Mouse (Mus musculus): ENCODE data around the gene Gm20388. TPM values are rescaled to one million over a fixed set of nuclear protein-coding genes. Genes with fewer than 3 reads are reported as not detected.

Gm20388 gene
- total RNA-seq, 2 experiments from 2014 or later, result 2.4 to 2.6 TPM

DNA sequence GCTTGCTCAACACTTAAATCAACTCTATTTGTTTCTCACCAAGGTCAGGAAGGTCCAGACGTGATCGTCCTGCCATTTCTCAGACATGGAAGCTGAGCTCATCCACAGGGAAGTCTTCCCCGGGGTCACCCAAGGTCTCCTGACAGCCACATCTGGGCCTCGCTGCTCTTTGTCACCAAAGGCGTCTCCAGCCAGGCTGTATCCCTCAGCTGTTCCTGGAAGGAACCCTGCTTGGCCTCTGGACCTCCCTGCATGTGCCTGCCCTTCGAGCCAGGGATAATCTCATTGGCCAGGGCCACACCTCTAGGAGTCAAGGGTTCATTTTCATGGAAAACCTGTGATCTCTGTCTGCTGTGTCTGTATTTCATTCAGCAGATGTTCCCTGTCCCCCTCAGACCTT is 2168.5 kb downstream of the Gm20388 start:
- intact Hi-C loops (cut with DNase I), result no loop called here
- Histone ChIP-seq H3K4me3 (no peak overlapping the region), H3K27ac (no peak overlapping the region)
- no peak for TF ChIP-seq CTCF (IDR thresholded peaks at IDR 0.05)
- DNase-seq (ENCODE audit: extremely low spot score in 1 of 2, low spot score in 2 of 2), result no peak

DNA sequence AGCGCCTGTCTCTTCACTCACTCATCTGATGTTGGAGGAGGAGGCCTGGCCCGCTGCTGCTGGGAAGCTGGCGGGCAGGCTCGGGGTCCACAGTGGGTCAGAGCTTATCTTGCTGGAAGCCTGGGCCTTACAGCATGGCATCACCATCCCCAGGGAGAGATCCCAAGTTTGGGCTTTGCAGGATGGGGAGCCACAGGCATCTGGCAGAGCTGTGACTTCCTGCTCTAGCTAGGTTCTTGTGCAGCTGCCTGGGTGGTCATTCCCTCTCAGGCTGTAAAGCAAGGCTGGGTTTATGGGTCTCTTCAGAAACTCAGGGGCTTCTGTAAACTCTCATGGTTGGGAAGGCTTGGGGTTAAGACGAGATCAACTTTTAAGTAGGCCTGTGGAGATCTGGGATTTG is 2169.7 kb downstream of the Gm20388 start:
- no peak for DNase-seq (ENCODE audit: extremely low spot score in 1 of 2, low spot score in 2 of 2)
- H3K4me3 ChIP-seq, result no peak overlapping the region
- TF ChIP-seq CTCF (IDR thresholded peaks at IDR 0.05), result no peak
- intact Hi-C loops (cut with DNase I), result no loop called here
- H3K27ac ChIP-seq, result no peak overlapping the region

DNA sequence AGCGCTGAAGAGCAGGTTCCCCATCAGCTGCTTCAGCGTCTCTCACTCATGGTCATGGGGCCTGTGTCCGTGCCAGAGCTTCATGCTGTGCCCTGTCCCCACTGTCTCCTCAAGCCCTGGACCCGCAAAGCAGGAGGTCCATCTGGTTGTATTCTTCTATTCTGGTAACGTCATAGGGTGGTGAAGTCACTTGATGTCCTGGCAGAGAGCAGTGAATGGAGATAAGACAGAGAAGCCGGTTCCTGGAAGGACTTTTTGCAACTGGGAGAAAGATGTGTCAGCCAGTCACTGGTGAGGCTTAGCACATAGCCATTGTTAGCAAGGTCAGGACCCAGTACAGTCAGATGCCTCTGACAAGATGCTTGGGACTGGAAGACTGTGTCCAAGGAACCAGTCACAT is 2172.8 kb downstream of the Gm20388 start:
- intact Hi-C loops (cut with DNase I), result no loop called here
- no peak for DNase-seq (ENCODE audit: extremely low spot score in 1 of 2, low spot score in 2 of 2)
- no peak for TF ChIP-seq CTCF (IDR thresholded peaks at IDR 0.05)
- no peak overlapping the region for H3K4me3 ChIP-seq
- H3K27ac ChIP-seq, result no peak overlapping the region

DNA sequence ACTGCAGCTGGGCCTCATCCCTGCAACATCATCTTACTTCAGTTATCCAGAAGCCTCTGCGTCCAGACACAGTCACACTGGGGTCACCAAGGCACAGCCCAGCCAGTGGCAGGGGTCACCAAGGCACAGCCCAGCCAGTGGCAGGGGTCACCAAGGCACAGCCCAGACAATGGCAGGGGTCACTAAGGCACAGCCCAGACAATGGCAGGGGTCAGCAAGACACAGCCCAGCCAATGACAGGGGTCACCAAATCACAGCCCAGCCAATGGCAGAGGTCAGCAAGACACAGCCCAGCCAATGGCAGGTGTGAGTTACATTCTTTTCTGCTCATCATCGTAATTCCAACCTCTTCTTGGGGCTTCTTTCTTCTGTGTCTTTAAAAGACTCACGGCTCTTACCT is 2173.5 kb downstream of the Gm20388 start:
- Histone ChIP-seq H3K4me3 (no peak overlapping the region), H3K27ac (peak overlapping the region; percentile 57)
- no peak for TF ChIP-seq CTCF (IDR thresholded peaks at IDR 0.05)
- no peak for DNase-seq (ENCODE audit: extremely low spot score in 1 of 2, low spot score in 2 of 2)
- intact Hi-C loops (cut with DNase I), result loop anchor here (1.0 to 2.0 kb wide), 3 partner anchors 23 to 77 kb away; no protein-coding TSS in a partner anchor

DNA sequence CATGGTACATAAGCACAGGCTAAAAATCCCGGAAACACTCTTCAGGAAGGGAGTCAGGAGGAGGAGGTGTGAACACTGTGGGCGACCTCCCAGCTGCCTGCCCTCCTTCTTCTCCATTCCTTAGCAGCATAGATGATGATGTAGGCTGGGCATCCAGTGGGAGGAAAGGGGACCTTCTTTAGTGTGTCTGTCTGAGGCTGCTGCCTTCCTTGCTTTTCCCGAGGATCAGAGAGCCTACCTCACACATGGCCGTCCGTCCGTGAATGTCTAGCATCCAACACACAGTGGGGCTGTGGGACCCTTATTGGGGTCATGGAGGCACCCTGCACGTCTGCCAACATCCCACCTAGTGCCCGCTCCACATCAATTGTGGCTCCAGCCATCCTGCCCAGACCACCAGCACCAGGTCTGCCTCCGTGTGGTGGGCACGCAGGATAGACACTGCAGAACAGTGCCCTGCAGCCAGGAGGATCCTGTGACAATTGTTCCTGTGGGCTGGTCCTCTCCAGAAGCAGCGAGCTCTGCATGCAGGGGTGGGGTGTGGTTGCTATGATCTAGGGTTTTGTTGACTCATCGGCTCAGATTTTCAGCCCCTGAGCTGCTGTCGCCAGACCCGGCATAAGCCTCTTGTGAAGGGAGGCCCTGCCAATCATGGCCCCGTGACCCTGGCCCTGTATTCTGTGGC is 2174.2 kb downstream of the Gm20388 start:
- Histone ChIP-seq H3K27ac (peak overlapping the region; percentile 92), H3K4me3 (no peak overlapping the region)
- peak; percentile 60 to 71 for DNase-seq (ENCODE audit: extremely low spot score in 1 of 2, low spot score in 2 of 2)
- intact Hi-C loops (cut with DNase I), result loop anchor here (1.0 to 2.0 kb wide), 3 partner anchors 24 to 78 kb away; no protein-coding TSS in a partner anchor
- TF ChIP-seq CTCF (IDR thresholded peaks at IDR 0.05), result peak; percentile 41

DNA sequence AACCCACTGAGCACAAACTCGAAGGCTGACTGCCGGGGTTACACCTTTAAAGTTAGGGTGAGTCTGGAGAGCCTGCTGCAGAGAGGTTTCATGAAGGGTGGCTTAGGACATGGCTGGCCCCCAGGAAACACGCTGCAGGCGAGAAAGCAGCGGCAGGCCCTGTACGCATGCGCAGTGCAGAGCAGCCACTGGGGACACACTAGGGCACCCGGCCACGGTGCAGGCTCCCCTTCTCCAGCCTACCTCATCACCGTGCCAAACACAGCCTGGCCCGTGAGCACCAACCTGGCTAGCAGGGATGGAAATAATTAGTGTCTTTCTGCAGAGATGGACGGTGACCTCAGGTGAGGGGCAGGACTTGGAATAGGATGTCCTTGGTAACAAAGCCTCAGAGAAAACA is 2175.4 kb downstream of the Gm20388 start:
- no peak for DNase-seq (ENCODE audit: extremely low spot score in 1 of 2, low spot score in 2 of 2)
- TF ChIP-seq CTCF (IDR thresholded peaks at IDR 0.05), result no peak
- no peak overlapping the region for H3K4me3 ChIP-seq
- no peak overlapping the region; the same call in 1 of the 2 replicates for H3K27ac ChIP-seq
- intact Hi-C loops (cut with DNase I), result no loop called here

DNA sequence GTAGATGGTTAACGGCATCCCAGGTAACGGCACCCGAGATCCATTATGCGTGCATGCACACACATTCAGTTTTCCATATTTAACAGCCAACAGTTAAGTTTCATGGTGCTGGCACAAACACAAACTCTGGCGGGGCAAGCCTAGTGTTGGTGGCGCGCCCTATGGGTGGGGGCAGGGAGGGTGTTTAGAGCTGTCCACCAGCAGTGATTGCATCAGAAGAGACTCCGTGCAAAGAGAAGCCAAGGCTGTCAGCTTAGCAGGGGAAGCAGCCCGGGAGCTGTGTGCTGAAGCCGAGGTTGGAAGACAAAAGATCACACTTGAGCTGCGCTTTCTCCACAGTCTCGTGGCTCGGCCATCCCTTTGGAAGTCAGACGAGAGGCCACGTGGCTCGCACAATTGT is 2178.0 kb downstream of the Gm20388 start:
- Histone ChIP-seq H3K27ac (no peak overlapping the region), H3K4me3 (no peak overlapping the region)
- TF ChIP-seq CTCF (IDR thresholded peaks at IDR 0.05), result no peak
- no peak for DNase-seq (ENCODE audit: extremely low spot score in 1 of 2, low spot score in 2 of 2)
- intact Hi-C loops (cut with DNase I), result no loop called here

DNA sequence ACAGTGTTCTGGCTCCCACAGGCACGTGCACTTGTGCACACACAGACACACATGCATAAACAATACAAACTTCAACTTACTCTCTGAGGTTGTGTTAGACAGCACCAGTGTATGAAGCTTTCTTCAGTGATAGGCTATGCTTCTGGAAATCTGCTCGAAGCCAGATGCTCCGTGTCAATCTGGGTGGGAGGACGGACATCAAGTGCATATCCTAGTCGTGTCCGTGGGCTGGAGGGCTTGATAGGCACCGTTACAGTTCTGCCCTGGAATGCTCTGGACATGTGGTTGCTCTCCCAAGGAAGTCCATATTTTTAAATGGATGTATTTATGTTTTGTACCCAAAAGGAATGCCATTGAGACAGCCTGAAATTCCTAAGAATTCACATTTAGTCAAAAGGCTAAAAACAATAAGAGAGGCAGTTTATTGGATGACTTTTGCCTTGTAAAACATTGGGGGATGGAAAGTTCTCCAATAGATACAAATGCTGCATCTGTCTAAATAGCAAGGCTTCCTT is 2178.6 kb downstream of the Gm20388 start:
- no peak overlapping the region for H3K27ac ChIP-seq
- no peak for TF ChIP-seq CTCF (IDR thresholded peaks at IDR 0.05)
- intact Hi-C loops (cut with DNase I), result no loop called here
- H3K4me3 ChIP-seq, result no peak overlapping the region
- no peak for DNase-seq (ENCODE audit: extremely low spot score in 1 of 2, low spot score in 2 of 2)

DNA sequence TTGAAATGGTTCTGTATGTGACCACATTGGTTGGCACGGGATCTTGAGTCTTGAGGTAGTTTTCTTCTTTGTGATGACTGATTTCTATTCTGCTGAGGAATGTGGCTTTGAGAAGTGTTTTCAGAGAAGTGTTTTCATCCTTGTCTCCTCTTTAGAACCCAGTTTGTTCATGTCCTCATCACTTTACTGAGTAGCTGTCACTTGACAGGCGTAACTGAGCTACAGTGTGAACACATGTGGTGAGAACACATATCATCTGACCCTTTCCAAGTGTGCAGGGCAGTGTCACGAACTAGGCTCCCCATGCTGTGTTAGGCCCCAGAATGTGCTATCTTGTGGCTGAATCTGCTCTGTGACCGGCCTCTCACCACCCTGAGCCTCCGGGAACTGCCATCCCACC is 2181.8 kb downstream of the Gm20388 start:
- intact Hi-C loops (cut with DNase I), result no loop called here
- H3K27ac ChIP-seq, result no peak overlapping the region
- H3K4me3 ChIP-seq, result no peak overlapping the region
- no peak for TF ChIP-seq CTCF (IDR thresholded peaks at IDR 0.05)
- DNase-seq (ENCODE audit: extremely low spot score in 1 of 2, low spot score in 2 of 2), result no peak

DNA sequence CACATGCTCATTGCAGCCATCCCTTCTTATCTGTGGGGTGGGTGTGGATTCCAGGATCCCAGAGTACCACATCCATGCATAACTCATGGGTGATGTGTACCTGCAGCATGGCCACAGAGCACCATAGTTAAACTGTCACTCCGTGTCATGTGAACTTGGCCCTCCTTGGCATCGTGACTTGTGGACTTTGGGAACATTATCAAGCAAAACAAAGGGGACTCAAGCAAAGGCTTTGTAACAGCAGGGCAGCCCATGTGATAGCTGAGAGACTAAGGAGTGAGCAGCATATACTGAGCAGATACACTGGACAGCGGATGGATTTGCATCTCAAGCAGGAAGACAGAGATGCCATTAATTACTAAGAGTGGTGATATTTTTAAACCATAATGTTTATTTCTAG is 2188.1 kb downstream of the Gm20388 start:
- no peak overlapping the region for H3K27ac ChIP-seq
- no peak for DNase-seq (ENCODE audit: extremely low spot score in 1 of 2, low spot score in 2 of 2)
- intact Hi-C loops (cut with DNase I), result no loop called here
- no peak overlapping the region for H3K4me3 ChIP-seq
- TF ChIP-seq CTCF (IDR thresholded peaks at IDR 0.05), result no peak

DNA sequence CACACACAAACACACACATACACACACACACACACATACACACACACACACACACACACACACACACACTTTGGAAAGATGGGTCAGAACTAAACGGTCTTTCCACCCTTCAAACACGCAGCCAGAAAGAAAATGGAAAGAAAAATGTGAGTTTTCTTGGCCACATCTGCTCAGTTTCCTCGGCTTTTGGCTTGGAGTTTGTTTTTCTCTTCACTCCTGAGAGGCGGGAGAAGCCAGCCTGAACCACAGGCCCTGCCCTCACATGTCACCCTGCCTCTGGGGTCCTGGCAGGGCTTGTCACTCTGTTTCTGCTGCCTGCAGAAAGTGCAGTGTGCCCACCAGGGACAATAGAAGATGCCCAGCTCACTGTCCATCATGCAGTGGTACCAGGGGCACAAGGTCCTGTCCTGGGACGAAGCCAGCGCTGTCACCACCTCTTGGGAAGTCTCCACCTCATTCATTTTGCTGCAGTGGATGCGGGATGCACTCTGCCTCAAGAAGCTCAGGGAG is 2189.1 kb downstream of the Gm20388 start:
- no peak overlapping the region for H3K27ac ChIP-seq
- no peak for TF ChIP-seq CTCF (IDR thresholded peaks at IDR 0.05)
- no peak overlapping the region for H3K4me3 ChIP-seq
- intact Hi-C loops (cut with DNase I), result no loop called here
- no peak for DNase-seq (ENCODE audit: extremely low spot score in 1 of 2, low spot score in 2 of 2)

DNA sequence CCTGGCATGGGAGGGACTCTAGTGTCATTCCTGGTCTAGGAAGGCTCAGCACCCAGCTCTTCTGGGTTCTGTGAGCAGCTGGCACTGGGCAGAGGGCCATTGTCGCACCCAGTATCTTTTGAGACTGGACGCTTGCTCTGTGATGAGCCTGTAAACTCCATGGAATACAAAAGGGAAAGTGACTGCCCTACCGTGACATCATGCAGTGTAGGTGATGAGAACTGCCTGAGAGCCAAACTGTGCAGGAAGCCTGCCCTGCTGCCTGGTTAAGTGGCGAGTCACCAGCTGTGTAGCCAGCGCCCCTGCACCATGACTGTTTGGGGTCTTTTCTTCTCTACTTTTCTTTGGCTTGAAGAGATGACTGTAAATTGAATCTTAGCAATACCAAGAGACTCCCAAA is 2191.2 kb downstream of the Gm20388 start:
- intact Hi-C loops (cut with DNase I), result no loop called here
- Histone ChIP-seq H3K4me3 (no peak overlapping the region), H3K27ac (no peak overlapping the region)
- DNase-seq (ENCODE audit: extremely low spot score in 1 of 2, low spot score in 2 of 2), result no peak
- TF ChIP-seq CTCF (IDR thresholded peaks at IDR 0.05), result no peak

DNA sequence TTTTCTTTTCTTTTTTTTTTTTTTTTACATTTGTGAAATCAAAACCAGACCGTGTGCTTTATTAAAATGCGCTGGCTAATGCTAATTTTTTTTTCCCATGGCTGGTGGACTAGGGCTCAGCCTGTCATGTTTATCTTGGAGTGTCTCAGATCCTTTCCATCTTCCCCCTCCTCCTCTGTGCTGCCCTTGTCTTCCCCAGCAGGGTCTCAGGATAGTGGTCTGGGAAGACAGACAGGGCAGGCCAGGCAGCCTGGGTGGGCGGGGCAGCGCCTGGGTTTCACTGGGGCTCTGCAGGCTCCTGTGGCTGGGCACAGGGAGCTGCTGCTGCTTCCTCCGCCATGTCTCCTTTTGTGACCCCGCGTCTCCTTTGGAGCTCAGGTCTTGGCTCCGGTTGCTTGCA is 2191.6 kb downstream of the Gm20388 start:
- TF ChIP-seq CTCF (IDR thresholded peaks at IDR 0.05), result no peak
- no peak for DNase-seq (ENCODE audit: extremely low spot score in 1 of 2, low spot score in 2 of 2)
- no peak overlapping the region for H3K4me3 ChIP-seq
- intact Hi-C loops (cut with DNase I), result no loop called here
- H3K27ac ChIP-seq, result no peak overlapping the region
